Mouse (Mus musculus) limb, embryonic 12.5 days (tissue): ENCODE measurements around the gene Grik4. TPM values are rescaled to one million over a fixed set of nuclear protein-coding genes. Genes with fewer than 3 reads are reported as not detected.

Experiments
- ATAC-seq: fragments of 200-750 bp; cut with Nextera tagmentation; 2 replicates; pipeline ENCODE4 v1.8.0; 2017; ENCODE audit warnings: low read depth, moderate TSS enrichment; ENCODE audit not compliant: insufficient number of reproducible peaks, insufficient read depth, low FRiP score, low TSS enrichment
- H3K27ac ChIP-seq: fragments of 300-500 bp; sonication (generic); 2 replicates; pipeline ENCODE4 v1.5.1; 2016; ENCODE audit warnings: mild to moderate bottlenecking, moderate library complexity
- H3K27me3 ChIP-seq: fragments of 300-500 bp; sonication (generic); 2 replicates; pipeline ENCODE4 v1.6.1; 2016; ENCODE audit warnings: mild to moderate bottlenecking, moderate library complexity
- H3K36me3 ChIP-seq: fragments of 300-500 bp; sonication (generic); 2 replicates; pipeline ENCODE4 v1.6.1; 2016; ENCODE audit warnings: mild to moderate bottlenecking, moderate library complexity
- H3K4me1 ChIP-seq: fragments of 300-500 bp; sonication (generic); replicated peaks from 2 replicates; pipeline ENCODE4 v1.6.1; 2016
- H3K4me2 ChIP-seq: fragments of 300-500 bp; sonication (generic); 2 replicates; pipeline ENCODE4 v1.6.1; 2016; ENCODE audit warnings: mild to moderate bottlenecking, moderate library complexity
- H3K4me3 ChIP-seq: fragments of 300-500 bp; sonication (generic); replicated peaks from 2 replicates; pipeline ENCODE4 v1.5.1; 2016; ENCODE audit warnings: mild to moderate bottlenecking
- H3K9ac ChIP-seq: fragments of 300-500 bp; sonication (generic); replicated peaks from 2 replicates; pipeline ENCODE4 v1.6.1; 2016; ENCODE audit warnings: mild to moderate bottlenecking, moderate library complexity
- H3K9me3 ChIP-seq: fragments of 300-500 bp; sonication (generic); 2 replicates; pipeline ENCODE4 v1.6.1; 2016; ENCODE audit warnings: mild to moderate bottlenecking, moderate library complexity
- WGBS: fragments of 180-500 bp; shearing (Covaris S2); methylation state at CpG from one replicate; pipeline ENCODE4 v1.1.7; 2016; 5-methylcytosine and 5-hydroxymethylcytosine counted together
- polyA plus RNA-seq: library from polyadenylated mRNA; unstranded; fragments of >200 nt; fragmentation: Nextera tagmentation; extraction: Ambion mirVana; gene quantifications from 2 replicates; pipeline ENCODE4 v1.2.1, GENCODE M21; 2016

Gene Grik4
- polyA plus RNA-seq, 1 experiment from 2014 or later: 2.6 TPM

DNA sequence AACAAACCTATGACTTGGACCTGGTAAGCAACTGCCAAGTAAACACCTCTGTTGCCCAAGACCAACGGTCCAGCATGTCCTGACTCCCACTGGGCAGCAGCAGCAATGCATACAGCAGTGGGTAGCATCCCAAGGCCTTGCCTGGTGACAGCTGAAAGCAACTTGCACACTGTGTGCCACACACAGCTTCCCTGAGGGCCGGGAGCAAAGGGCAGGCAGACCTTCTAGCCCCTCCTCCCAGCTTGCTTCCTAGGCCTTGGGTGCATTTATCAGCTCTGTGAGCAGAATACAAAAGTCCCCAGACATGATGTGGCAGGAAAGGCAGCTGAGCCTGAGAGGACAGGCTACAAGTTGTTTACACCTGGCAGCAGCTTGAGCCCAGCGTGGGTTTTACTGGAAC lies 37.3 kb downstream of the Grik4 start:
- Histone ChIP-seq H3K36me3 (no peaks in the 10 kb centered on the region), H3K4me1 (peaks cover 27% of the 10 kb centered on the region), H3K9me3 (0 out of 2 replicates have a peak, but pooled peaks cover 3% of the 10 kb centered on the region), H3K4me2 (no peak overlapping the region), H3K27me3 (peaks cover 4% of the 10 kb centered on the region; the same call in 1 of the 2 replicates), H3K27ac (0 out of 2 replicates have a peak overlapping the region, but pooled peaks have one; percentile 8), H3K9ac (no peak overlapping the region), H3K4me3 (no peak overlapping the region)
- no peak for ATAC-seq
- 25% methylated on average over 3 of the region's 3 CpGs for WGBS

- peak overlapping the region; percentile 99 for H3K4me2 ChIP-seq
- peak; percentile 72; the same call in 1 of the 2 replicates for ATAC-seq
- 2% methylated on average over 11 of the region's 11 CpGs for WGBS
- H3K36me3 ChIP-seq: no peaks in the 10 kb centered on the region
- H3K27ac ChIP-seq: no peak overlapping the region
- H3K9ac ChIP-seq: no peak overlapping the region
- peak overlapping the region; percentile 55 for H3K4me3 ChIP-seq
- peaks cover 31% of the 10 kb centered on the region for H3K4me1 ChIP-seq
- H3K27me3 ChIP-seq: peaks cover 38% of the 10 kb centered on the region
- no peaks in the 10 kb centered on the region for H3K9me3 ChIP-seq
These were observed 46.2 kb downstream of the Grik4 start for GRCm38 (mm10) chr9:42898091-42898591.

DNA sequence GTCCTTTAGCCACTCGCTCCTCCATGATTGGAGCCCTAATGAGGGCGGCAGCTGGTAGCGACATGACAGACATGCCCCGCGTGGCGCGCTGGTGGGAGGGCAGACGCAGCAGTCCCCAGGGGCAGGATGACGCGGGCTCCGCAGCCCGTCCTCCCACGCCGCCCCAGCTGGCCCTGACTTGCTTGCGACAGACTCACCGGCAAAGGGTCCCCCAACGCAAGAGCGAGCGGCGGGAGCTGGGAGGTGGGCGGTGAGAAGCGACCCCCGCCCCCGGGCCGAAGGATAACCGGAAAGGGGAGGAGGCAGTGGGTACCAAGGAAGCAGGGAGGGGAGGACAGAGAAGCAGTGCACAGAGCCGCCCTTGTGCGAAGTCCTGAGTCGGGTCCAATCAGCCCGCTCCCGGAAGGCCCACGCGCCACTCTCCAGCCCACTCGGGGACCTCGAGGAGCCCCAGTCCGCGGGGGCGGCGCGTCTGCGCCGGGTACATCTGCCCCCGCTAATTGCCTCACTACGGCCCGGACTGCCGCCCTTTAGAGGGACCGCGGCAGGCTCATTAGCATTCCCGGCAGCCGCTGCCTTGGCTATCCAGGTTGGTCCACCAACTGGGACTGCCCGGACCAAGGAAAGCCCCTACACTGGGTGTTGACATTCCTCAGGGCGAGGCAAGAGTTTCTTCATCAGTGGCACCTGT lies 46.8 kb downstream of the Grik4 start:
- Histone ChIP-seq H3K4me2 (peak overlapping the region; percentile 99), H3K9ac (peak overlapping the region; percentile 60), H3K36me3 (no peaks in the 10 kb centered on the region), H3K27me3 (peaks cover 37% of the 10 kb centered on the region), H3K27ac (no peak overlapping the region), H3K9me3 (no peaks in the 10 kb centered on the region), H3K4me3 (peak overlapping the region; percentile 55), H3K4me1 (peaks cover 31% of the 10 kb centered on the region)
- ATAC-seq: peak; percentile 69
- WGBS: under 1% methylated on average over 52 of the region's 52 CpGs

DNA sequence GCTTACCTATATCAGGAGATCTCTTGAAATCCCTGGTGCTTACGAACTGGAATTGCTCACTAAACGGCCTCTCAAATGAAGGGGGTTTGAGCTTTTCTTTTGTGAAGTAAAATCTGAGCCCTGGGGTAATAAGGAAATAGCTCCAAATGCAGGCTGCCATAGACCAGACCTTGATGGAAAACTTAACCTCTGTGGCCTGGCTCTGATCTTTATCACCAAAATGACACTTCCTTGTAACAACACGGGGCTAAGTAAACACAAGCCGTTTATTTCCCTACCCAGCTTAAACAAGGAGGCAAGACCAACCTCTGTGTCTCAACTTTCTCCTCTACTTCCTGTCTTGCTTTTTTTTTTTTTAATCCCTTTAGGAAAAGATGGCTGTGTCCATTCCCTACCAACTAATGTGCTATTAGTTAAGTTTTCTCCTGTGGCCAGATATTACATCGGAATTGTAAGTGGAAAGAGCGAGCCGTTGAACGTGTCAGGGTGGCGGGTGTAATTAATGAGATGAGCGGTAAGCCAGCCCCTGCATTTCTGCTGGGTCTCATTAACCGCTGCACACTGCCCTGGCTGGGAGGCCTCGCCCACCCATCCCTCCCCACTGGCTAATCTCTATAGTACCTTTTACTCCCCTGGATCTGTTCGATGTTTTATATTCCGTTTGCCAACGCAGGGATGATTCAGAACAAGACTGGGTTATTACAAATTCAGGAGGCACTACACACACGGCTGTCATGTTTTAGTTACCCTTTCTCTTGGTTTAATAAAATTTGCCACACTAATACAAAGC lies 47.7 kb downstream of the Grik4 start:
- Histone ChIP-seq H3K9ac (peak overlapping the region; percentile 60; the same call in 1 of the 2 replicates), H3K4me3 (peak overlapping the region; percentile 55), H3K27me3 (peaks cover 34% of the 10 kb centered on the region)

GRCm38 (mm10) chr9:42892765-42893164 lies 51.5 kb downstream of the Grik4 start:
- 73% methylated on average over 8 of the region's 8 CpGs for WGBS
- no peak overlapping the region for H3K27ac ChIP-seq
- H3K36me3 ChIP-seq: no peaks in the 10 kb centered on the region
- no peak overlapping the region for H3K9ac ChIP-seq
- ATAC-seq: no peak
- H3K4me3 ChIP-seq: no peak overlapping the region
- peaks cover 4% of the 10 kb centered on the region for H3K9me3 ChIP-seq
- peaks cover 35% of the 10 kb centered on the region for H3K4me1 ChIP-seq
- H3K27me3 ChIP-seq: peaks cover 38% of the 10 kb centered on the region
- no peak overlapping the region for H3K4me2 ChIP-seq

More for the DNA sequence above, 47.7 kb downstream of the Grik4 start:
- no peak for ATAC-seq
- H3K36me3 ChIP-seq: no peaks in the 10 kb centered on the region
- no peak overlapping the region for H3K27ac ChIP-seq
- H3K4me1 ChIP-seq: peaks cover 28% of the 10 kb centered on the region
- H3K9me3 ChIP-seq: peaks cover 3% of the 10 kb centered on the region
- H3K4me2 ChIP-seq: peak overlapping the region; percentile 99
- 2% methylated on average over 16 of the region's 16 CpGs for WGBS

- Histone ChIP-seq H3K36me3 (no peaks in the 10 kb centered on the region), H3K4me1 (peaks cover 35% of the 10 kb centered on the region)
These were observed 56.4 kb downstream of the Grik4 start for GRCm38 (mm10) chr9:42887930-42888329.

GRCm38 (mm10) chr9:42886112-42886766 lies 58.1 kb downstream of the Grik4 start:
- no peak for ATAC-seq
- peaks cover 23% of the 10 kb centered on the region for H3K27me3 ChIP-seq
- H3K9ac ChIP-seq: no peak overlapping the region
- H3K4me2 ChIP-seq: no peak overlapping the region
- no peak overlapping the region for H3K4me3 ChIP-seq
- H3K36me3 ChIP-seq: no peaks in the 10 kb centered on the region
- no peak overlapping the region for H3K27ac ChIP-seq
- H3K4me1 ChIP-seq: peaks cover 37% of the 10 kb centered on the region
- WGBS: 28% methylated on average over 15 of the region's 15 CpGs
- H3K9me3 ChIP-seq: no peaks in the 10 kb centered on the region

More at GRCm38 (mm10) chr9:42887930-42888329, 56.4 kb downstream of the Grik4 start:
- 86% methylated on average over 4 of the region's 4 CpGs for WGBS
- H3K27ac ChIP-seq: no peak overlapping the region
- no peak for ATAC-seq
- no peak overlapping the region for H3K4me3 ChIP-seq
- H3K4me2 ChIP-seq: no peak overlapping the region
- H3K9ac ChIP-seq: no peak overlapping the region
- H3K9me3 ChIP-seq: peaks cover 4% of the 10 kb centered on the region
- H3K27me3 ChIP-seq: peaks cover 23% of the 10 kb centered on the region

DNA sequence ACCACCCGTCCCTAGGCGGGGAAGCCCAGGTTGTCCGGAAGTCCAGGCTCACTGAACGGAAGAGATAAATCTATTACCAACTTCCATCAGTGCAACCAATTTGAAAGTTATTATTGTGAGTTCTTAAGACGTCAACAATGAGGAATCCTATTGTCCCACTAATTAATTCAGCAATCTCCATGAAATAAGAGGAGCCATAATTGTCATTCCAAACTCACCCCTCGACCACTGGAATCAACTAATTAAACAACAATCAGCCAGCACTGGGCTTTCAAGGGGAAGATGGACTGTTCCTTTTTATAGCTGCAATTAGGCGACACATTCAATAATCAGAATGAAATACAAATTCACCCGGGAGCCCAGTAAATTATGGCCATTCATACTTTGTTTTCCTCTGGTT lies 58.7 kb downstream of the Grik4 start:
- ATAC-seq: no peak
- 37% methylated on average over 8 of the region's 8 CpGs for WGBS
- Histone ChIP-seq H3K27me3 (peaks cover 23% of the 10 kb centered on the region), H3K36me3 (no peaks in the 10 kb centered on the region), H3K9me3 (no peaks in the 10 kb centered on the region), H3K4me3 (no peak overlapping the region), H3K4me1 (peaks cover 37% of the 10 kb centered on the region), H3K4me2 (no peak overlapping the region), H3K27ac (no peak overlapping the region), H3K9ac (no peak overlapping the region)

GRCm38 (mm10) chr9:42885123-42885522 lies 59.2 kb downstream of the Grik4 start:
- Histone ChIP-seq H3K4me2 (no peak overlapping the region), H3K9me3 (no peaks in the 10 kb centered on the region), H3K9ac (no peak overlapping the region), H3K4me3 (no peak overlapping the region), H3K27me3 (peaks cover 25% of the 10 kb centered on the region), H3K36me3 (no peaks in the 10 kb centered on the region), H3K4me1 (peaks cover 33% of the 10 kb centered on the region), H3K27ac (no peak overlapping the region)
- ATAC-seq: no peak
- WGBS: 53% methylated on average over 11 of the region's 11 CpGs

DNA sequence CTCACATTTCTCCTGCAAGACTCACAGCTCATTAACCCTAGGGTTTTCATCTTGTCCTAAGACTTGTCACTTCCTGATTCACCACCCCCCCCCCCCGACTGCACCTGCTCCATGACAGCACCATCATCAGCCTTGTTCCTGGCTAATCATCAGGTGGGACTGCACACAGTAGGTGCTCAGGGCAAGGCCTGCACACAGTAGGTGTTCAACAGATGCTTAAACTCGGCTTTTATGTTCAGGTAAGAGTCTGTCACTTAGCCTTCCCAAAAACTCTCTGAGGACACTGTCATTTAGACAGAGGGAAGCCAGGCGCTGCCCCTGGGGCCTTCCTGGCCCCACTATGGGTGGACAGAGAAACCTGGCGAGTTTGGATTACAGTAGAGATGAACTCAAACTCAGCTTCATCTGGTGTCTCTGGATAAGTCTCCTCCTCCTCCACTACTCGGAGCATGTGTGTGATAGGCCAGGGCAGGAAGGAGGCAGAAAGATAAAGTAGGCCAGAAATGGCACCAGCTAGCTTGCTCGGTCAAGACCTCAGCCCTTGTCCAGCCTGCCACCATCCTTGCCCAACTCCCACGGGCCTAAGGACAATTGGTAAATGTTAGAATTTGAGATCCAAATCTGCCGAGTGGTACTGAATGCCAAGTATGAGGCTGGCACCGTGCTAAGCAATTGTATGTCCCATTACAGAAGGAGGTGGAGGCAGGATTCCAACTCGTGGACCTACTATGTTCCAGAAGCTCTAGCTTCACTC lies 61.1 kb downstream of the Grik4 start:
- Histone ChIP-seq H3K4me3 (no peak overlapping the region), H3K27ac (no peak overlapping the region), H3K4me1 (peaks cover 19% of the 10 kb centered on the region), H3K9me3 (no peaks in the 10 kb centered on the region), H3K27me3 (peaks cover 26% of the 10 kb centered on the region), H3K36me3 (no peaks in the 10 kb centered on the region), H3K9ac (no peak overlapping the region), H3K4me2 (no peak overlapping the region)
- whole genome bisulfite sequencing: 86% methylated on average over 10 of the region's 10 CpGs
- no peak for ATAC-seq
